Mouse (Mus musculus) hindbrain, embryonic 15.5 days (tissue): Measurements from ENCODE around the gene Cep164. TPM values are rescaled to one million over a fixed set of nuclear protein-coding genes. Genes with fewer than 3 reads are reported as not detected.
A peak's percentile ranks its signal among the peaks of the same experiment; 100 is the strongest.

Experiments
- ATAC-seq: fragments of 200-750 bp; cut with Nextera tagmentation; 2 replicates; pipeline ENCODE4 v1.8.0; 2017; ENCODE audit warnings: low read depth, moderate number of reproducible peaks, moderate TSS enrichment; ENCODE audit not compliant: low FRiP score
- H3K27ac ChIP-seq: fragments of 300-500 bp; sonication (generic); replicated peaks from 2 replicates; pipeline ENCODE4 v1.5.1; 2015; ENCODE audit warnings: mild to moderate bottlenecking, inconsistent platforms
- H3K27me3 ChIP-seq: fragments of 300-500 bp; sonication (generic); 2 replicates; pipeline ENCODE4 v1.6.1; 2015; ENCODE audit warnings: control low read depth, inconsistent platforms
- H3K36me3 ChIP-seq: fragments of 300-500 bp; sonication (generic); 2 replicates; pipeline ENCODE4 v1.6.1; 2015; ENCODE audit warnings: control low read depth, inconsistent platforms
- H3K4me1 ChIP-seq: fragments of 300-500 bp; sonication (generic); replicated peaks from 2 replicates; pipeline ENCODE4 v1.6.1; 2015; ENCODE audit warnings: control low read depth, inconsistent platforms
- H3K4me2 ChIP-seq: fragments of 300-500 bp; sonication (generic); 2 replicates; pipeline ENCODE4 v1.6.1; 2015; ENCODE audit warnings: moderate library complexity, mild to moderate bottlenecking, inconsistent platforms
- H3K4me3 ChIP-seq: fragments of 300-500 bp; sonication (generic); 2 replicates; pipeline ENCODE4 v1.5.1; 2015; ENCODE audit warnings: mild to moderate bottlenecking, inconsistent platforms
- H3K9ac ChIP-seq: fragments of 300-500 bp; sonication (generic); 2 replicates; pipeline ENCODE4 v1.6.1; 2015; ENCODE audit warnings: inconsistent platforms
- H3K9me3 ChIP-seq: fragments of 300-500 bp; sonication (generic); 2 replicates; pipeline ENCODE4 v1.6.1; 2016; ENCODE audit warnings: control low read depth, inconsistent platforms
- WGBS: fragments of 180-500 bp; shearing (Covaris S2); methylation state at CpG from one replicate; pipeline ENCODE4 v1.1.7; 2015; 5-methylcytosine and 5-hydroxymethylcytosine counted together
- polyA plus RNA-seq: library from polyadenylated mRNA; unstranded; fragments of >200 nt; fragmentation: Nextera tagmentation; extraction: Ambion mirVana; gene quantifications from 2 replicates; pipeline ENCODE4 v1.2.1, GENCODE M21; 2015

Gene Cep164
- polyA plus RNA-seq, 1 experiment from 2014 or later: 14.9 TPM

DNA sequence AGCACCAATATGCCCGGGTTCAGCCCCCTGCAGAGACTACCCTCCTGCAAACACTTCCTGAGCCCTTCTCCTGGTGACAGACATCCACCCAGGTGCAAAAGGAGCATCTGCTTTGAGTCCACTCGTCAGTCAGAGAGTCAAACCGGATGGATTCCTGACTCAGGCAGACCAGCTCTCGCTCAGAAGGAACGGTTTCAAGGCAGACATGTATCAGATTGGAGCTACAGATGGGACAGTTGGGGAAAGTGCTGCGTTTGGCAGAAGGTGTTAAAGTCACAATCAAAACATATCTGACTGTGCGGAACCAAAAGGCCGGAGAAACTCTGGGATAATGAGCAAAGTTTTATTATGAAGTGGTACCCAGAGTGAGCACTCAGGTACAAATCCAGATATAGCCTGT, 29.1 kb downstream of the Cep164 start:
- Histone ChIP-seq H3K4me2 (no peak overlapping the region), H3K4me1 (peaks cover 14% of the 10 kb centered on the region), H3K9me3 (no peaks in the 10 kb centered on the region), H3K27me3 (no peaks in the 10 kb centered on the region), H3K27ac (no peak overlapping the region), H3K9ac (no peak overlapping the region), H3K4me3 (no peak overlapping the region), H3K36me3 (peaks cover 4% of the 10 kb centered on the region; the same call in 1 of the 2 replicates)
- ATAC-seq: no peak
- WGBS: 79% methylated on average over 8 of the region's 8 CpGs

DNA sequence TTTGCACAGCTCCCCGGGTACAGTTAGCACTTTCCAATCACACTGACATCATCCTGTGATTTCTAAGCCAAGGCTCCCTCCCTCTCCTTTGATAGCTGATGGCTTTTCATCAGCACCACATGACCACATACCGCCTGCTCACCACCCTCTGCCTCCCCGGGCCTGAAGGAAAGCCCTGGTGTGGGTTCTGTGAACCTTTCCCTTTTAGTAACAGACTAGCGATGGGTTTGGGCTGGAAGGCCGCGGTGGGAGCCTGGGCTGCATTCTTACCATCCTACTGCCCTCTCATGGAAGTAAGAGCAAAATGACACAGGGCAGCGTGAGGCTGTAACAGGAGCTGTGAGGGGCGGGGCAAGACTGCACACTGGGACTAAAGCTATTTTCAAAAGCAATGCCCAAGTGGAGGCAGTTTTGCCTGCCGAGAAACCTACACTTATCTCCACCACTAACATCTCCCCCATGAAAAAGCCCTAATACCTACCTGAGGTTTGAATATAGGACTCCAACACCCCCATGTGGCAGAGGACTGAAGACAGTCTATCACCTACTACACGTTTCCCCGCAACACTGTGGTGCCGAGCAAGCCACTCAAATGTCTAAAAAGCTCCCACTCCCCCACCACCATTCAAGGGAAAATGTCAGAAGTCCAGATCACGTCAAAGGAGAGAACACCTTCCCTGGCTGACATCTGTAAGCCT, 29.9 kb downstream of the Cep164 start:
- 15% methylated on average over 13 of the region's 13 CpGs for WGBS

DNA sequence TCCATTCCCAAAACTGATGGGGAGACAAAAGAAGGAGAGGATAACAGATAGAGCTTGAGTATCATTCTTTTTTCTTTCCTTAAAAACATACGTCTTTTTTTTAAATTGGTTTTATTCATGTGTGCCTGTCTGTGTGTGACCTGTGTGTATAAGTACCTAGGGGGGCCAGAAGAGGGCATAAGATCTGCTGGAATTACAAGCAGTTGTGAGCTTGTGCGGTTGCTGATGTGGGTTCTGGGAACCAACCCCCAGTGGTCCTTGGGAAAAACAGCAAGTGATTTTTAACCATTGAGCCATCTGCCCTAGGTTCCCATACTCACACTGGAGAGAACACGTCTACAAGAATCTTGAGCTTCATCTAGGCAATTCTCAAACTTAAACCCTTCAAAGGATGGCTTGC, 31.2 kb downstream of the Cep164 start:
- Histone ChIP-seq H3K4me3 (no peak overlapping the region), H3K9ac (no peak overlapping the region), H3K36me3 (0 out of 2 replicates have a peak, but pooled peaks cover 2% of the 10 kb centered on the region), H3K4me1 (peaks cover 24% of the 10 kb centered on the region), H3K27me3 (no peaks in the 10 kb centered on the region), H3K9me3 (no peaks in the 10 kb centered on the region), H3K4me2 (no peak overlapping the region), H3K27ac (no peak overlapping the region)
- WGBS: 68% methylated on average over 3 of the region's 3 CpGs
- no peak for ATAC-seq

More for the DNA sequence above, 29.9 kb downstream of the Cep164 start:
- 0 out of 2 replicates have a peak, but pooled peaks cover 2% of the 10 kb centered on the region for H3K36me3 ChIP-seq
- no peaks in the 10 kb centered on the region for H3K9me3 ChIP-seq
- H3K4me3 ChIP-seq: no peak overlapping the region
- H3K27ac ChIP-seq: peak overlapping the region; percentile 44; the same call in 1 of the 2 replicates
- H3K4me1 ChIP-seq: peaks cover 21% of the 10 kb centered on the region
- no peak overlapping the region for H3K4me2 ChIP-seq
- ATAC-seq: peak; percentile 74
- 0 out of 2 replicates have a peak overlapping the region, but pooled peaks have one; percentile 8 for H3K9ac ChIP-seq
- no peaks in the 10 kb centered on the region for H3K27me3 ChIP-seq

DNA sequence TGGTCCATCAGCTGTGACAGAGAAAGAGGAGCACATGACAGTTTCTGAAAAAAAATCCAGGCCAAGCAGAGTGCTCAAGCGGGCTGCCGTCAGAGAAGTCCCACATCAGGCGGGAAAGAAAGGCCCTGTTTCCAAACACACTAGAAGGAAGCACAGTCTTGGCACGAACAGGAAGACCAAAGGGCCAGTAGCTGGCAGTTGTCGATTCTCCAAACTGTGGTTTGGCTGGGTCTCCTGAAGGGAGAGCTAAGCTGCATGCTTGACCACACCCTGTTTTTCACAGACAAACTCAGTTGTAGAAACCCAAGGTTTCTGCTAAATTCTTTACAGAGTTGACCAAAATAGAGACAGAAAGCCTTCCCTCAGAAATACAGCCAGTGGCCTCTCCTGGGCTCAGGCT, 32.8 kb downstream of the Cep164 start:
- no peak for ATAC-seq
- WGBS: 84% methylated on average over 5 of the region's 5 CpGs
- H3K4me1 ChIP-seq: peaks cover 28% of the 10 kb centered on the region

DNA sequence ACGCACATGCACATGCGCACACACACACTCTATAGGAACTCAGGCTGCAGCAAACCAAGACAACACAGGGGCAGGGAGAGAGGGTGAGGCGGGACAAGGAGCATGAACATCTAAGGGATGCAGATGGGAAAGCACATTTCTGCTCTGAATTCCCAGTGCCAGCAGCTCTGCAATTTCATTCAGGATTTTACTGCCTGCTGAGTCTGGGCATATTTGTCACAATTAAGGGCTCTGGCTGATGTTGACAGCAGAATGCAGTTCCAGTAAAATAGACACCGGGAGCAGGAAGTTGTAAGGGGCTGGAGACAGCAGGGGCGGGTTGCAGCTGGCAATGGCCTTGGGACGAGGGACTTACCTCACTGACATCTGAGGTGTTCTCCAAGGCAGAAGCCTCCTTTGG, 34.8 kb downstream of the Cep164 start:
- 70% methylated on average over 6 of the region's 6 CpGs for WGBS
- ATAC-seq: no peak; the same call in 1 of the 2 replicates

More for the DNA sequence above, 32.8 kb downstream of the Cep164 start:
- Histone ChIP-seq H3K27ac (no peak overlapping the region), H3K36me3 (no peaks in the 10 kb centered on the region), H3K9ac (no peak overlapping the region), H3K4me2 (no peak overlapping the region), H3K9me3 (no peaks in the 10 kb centered on the region), H3K27me3 (no peaks in the 10 kb centered on the region), H3K4me3 (no peak overlapping the region)

DNA sequence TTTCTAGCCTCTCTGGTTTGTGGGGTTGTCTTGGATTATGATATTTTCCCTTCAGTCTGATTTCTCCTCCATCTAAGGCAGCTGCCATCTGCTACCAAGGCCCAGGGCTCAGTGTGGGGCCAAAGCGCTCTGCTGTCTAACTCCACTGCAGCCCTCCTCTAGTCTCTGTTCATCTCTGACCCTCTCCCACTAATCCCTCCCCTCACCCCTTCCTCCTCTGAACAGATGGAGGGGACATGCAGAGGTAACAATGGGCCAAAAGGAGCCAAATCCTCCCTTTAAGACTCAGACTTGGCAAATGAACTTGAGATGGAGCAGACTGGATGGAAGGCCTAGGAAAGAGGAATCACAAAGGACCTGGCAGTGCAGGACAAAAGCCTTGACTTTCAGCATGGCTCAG, 36.3 kb downstream of the Cep164 start:
- no peaks in the 10 kb centered on the region for H3K9me3 ChIP-seq
- H3K27ac ChIP-seq: peak overlapping the region; percentile 44
- 63% methylated on average over 1 of the region's 1 CpGs for WGBS
- no peaks in the 10 kb centered on the region for H3K27me3 ChIP-seq
- no peak overlapping the region for H3K9ac ChIP-seq
- H3K4me2 ChIP-seq: no peak overlapping the region
- H3K4me3 ChIP-seq: no peak overlapping the region
- no peaks in the 10 kb centered on the region for H3K36me3 ChIP-seq
- no peak for ATAC-seq
- H3K4me1 ChIP-seq: peaks cover 15% of the 10 kb centered on the region

More for the DNA sequence above, 34.8 kb downstream of the Cep164 start:
- no peaks in the 10 kb centered on the region for H3K9me3 ChIP-seq
- no peak overlapping the region for H3K4me2 ChIP-seq
- H3K27me3 ChIP-seq: no peaks in the 10 kb centered on the region
- no peaks in the 10 kb centered on the region for H3K36me3 ChIP-seq
- H3K4me1 ChIP-seq: peaks cover 22% of the 10 kb centered on the region
- H3K9ac ChIP-seq: no peak overlapping the region
- H3K27ac ChIP-seq: peak overlapping the region; percentile 56
- no peak overlapping the region for H3K4me3 ChIP-seq

DNA sequence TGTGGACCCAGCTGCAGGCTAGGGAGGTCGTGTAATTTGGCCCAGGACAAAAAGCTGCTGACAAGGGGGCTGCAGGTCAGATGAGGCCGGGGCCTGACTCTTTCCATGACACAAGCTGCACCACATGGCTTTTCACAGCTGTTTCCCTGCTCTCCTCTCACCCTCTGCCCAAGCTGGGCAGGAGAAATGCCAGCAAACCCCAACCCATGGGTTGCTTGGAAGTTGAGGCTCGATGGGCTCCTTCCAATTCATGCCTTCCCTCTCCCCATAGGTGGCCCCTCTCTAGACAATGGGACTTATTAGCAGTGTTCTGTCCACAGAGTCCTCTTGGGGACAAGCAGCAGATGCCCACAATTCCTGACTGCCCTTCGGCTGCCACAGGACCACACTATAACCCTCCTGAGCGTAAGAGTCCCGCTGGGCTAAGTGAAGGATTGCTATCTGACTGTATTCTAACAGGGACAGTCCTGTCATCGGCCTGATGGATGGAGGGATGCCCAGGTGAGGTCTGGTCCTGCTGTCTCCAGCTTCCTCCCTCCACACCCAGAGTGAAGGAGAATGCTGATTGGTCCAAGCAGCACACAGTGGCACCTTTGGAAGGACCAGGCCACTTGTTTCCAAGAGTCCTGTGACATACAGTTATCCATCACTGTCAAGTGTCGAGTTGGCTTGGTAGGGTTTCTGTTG, 36.9 kb downstream of the Cep164 start:
- Histone ChIP-seq H3K27me3 (no peaks in the 10 kb centered on the region), H3K4me2 (no peak overlapping the region)

DNA sequence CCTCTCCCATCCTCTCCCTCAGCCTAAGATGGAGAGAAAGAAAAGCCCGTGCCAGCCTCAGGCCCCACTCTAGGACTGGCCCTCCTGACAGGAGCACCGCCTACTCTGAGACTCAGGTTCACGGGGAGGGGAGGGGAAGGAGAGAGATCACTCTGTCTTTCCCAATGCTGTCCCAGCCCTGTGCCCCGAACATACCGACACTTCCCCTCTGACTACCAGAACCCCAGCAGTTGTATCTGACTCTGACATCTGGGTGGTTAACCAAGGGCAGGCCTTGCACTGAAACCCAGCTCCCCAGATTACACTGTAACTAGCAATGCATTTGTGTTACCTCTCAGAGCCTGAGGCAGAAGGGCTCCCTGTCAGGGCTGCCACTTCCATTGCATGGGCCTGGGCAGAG, 40.1 kb downstream of the Cep164 start:
- Histone ChIP-seq H3K36me3 (no peaks in the 10 kb centered on the region), H3K27ac (no peak overlapping the region), H3K4me1 (peaks cover 16% of the 10 kb centered on the region), H3K4me2 (no peak overlapping the region), H3K9me3 (no peaks in the 10 kb centered on the region), H3K4me3 (no peak overlapping the region), H3K27me3 (no peaks in the 10 kb centered on the region), H3K9ac (no peak overlapping the region)
- no peak for ATAC-seq
- WGBS: 60% methylated on average over 5 of the region's 5 CpGs

More for the DNA sequence above, 36.9 kb downstream of the Cep164 start:
- ATAC-seq: no peak
- Histone ChIP-seq H3K4me3 (no peak overlapping the region), H3K9me3 (no peaks in the 10 kb centered on the region), H3K9ac (no peak overlapping the region), H3K27ac (0 out of 2 replicates have a peak overlapping the region, but pooled peaks have one; percentile 37), H3K36me3 (no peaks in the 10 kb centered on the region), H3K4me1 (peaks cover 17% of the 10 kb centered on the region)
- WGBS: 63% methylated on average over 8 of the region's 8 CpGs

DNA sequence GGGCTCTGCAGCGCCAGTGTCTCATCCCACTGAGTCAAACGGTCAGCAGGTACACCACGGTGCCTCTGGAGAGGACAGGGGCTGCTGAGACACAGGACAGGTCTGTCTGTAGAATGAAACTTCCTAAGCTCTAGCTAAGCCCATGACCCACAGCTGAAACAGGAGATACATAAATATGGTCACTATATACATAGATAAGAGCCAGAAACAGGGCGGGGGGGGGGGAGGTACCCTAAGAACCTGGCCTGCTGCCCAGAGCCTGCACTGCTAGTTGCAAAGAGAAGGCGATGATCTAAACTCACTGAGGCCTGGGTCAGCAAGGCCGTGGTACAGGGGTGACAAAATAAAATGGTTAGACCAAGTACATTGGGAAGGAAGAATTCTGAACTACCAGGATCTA, 40.9 kb downstream of the Cep164 start:
- no peaks in the 10 kb centered on the region for H3K9me3 ChIP-seq
- no peak overlapping the region for H3K4me2 ChIP-seq
- 67% methylated on average over 6 of the region's 6 CpGs for WGBS
- no peak overlapping the region for H3K4me3 ChIP-seq
- no peak overlapping the region for H3K9ac ChIP-seq
- H3K4me1 ChIP-seq: peaks cover 20% of the 10 kb centered on the region
- ATAC-seq: no peak
- no peaks in the 10 kb centered on the region for H3K27me3 ChIP-seq
- no peaks in the 10 kb centered on the region for H3K36me3 ChIP-seq
- H3K27ac ChIP-seq: no peak overlapping the region

DNA sequence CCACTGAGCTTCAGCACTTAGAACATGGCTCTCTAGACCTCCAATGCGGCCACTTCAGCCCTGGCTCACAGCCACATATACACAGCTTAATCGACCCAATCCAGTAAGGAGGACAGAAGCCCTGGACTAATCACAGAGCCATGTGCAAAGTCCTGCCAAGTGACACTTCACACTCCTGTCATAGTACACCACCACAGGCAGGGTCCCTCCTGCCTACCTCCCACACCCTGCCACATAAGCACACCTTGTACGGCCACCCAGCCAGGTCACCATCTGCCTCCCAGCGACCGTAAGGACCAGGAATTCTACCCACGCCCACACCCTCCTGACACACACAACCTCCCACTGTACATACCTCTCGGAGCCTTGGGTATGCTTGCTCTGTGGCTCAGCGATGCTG, 41.4 kb downstream of the Cep164 start:
- Histone ChIP-seq H3K27me3 (no peaks in the 10 kb centered on the region), H3K36me3 (no peaks in the 10 kb centered on the region), H3K9ac (no peak overlapping the region), H3K4me1 (peaks cover 20% of the 10 kb centered on the region), H3K9me3 (no peaks in the 10 kb centered on the region), H3K4me2 (no peak overlapping the region), H3K27ac (no peak overlapping the region), H3K4me3 (no peak overlapping the region)
- WGBS: 85% methylated on average over 8 of the region's 8 CpGs
- ATAC-seq: no peak

DNA sequence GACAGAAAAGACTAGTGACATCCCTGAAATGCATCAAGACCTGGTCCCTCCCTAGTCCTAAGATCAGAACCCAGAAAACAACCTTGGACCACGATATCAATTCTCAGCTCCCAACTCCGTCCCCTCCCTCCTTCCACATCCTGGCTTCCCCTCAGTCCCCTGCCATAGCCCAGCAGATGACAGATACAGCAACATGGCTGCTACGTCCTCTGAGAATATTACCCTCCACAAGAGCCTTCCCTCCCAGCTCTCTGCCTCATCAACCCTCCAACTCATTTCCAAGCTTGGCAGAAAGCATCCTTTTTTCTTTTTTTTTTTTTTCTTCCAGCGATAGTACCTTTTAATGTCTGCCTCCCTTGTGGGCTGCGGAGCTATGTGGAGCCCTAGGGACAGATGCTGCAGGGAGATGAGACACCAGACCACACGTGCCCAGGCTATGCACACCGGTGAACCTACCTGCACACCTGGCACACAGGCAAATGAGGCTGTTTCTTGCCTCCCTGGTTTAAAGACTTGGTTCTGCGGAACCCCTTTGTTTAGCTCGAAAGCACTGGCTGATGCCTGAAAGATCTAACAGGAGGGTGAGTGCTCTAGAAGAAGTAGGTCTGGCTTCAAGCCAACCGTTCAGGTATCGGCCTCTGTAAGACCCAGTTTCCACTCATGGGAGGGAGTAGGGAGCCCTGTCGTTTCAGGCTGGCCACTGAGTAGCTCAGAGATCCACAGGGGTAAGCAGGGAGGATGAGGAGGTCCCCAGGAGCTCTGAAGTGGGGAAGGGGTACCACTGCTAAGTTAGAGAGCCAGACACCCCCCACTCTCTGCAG, 45.0 kb downstream of the Cep164 start:
- Histone ChIP-seq H3K36me3 (peaks cover 7% of the 10 kb centered on the region; the same call in 1 of the 2 replicates), H3K4me2 (no peak overlapping the region), H3K27me3 (no peaks in the 10 kb centered on the region), H3K9me3 (no peaks in the 10 kb centered on the region), H3K4me1 (peaks cover 16% of the 10 kb centered on the region), H3K9ac (no peak overlapping the region), H3K4me3 (no peak overlapping the region), H3K27ac (peak overlapping the region; percentile 65)
- peak; percentile 59; the same call in 1 of the 2 replicates for ATAC-seq
- 71% methylated on average over 12 of the region's 12 CpGs for WGBS

DNA sequence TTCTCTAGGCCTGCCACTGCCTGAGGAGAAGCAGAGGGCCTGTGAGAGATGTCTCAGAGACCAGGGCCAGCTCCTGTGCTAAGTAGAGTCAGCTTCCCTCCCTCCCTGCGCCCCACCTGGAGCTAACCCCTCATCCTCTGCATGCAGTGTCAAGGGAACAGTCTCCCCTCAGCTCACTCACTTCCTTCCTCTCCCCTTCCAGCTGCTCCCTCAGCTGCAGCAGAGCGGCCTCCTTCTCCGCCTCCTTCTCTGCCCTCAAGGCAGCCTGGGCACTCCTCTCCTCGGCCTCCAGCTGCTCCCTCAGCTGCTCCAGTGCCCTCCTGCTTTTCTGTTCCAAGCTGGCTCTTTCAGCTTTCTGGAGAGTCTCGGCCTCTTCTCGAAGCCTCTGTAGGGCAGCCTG, 49.3 kb downstream of the Cep164 start:
- Histone ChIP-seq H3K27ac (no peak overlapping the region), H3K4me2 (no peak overlapping the region), H3K27me3 (no peaks in the 10 kb centered on the region), H3K9ac (no peak overlapping the region), H3K36me3 (peaks cover 35% of the 10 kb centered on the region; the same call in 1 of the 2 replicates), H3K9me3 (no peaks in the 10 kb centered on the region), H3K4me1 (peaks cover 11% of the 10 kb centered on the region), H3K4me3 (no peak overlapping the region)
- ATAC-seq: no peak
- 66% methylated on average over 6 of the region's 6 CpGs for WGBS
